Mouse (Mus musculus): ENCODE results near the gene Samd15.

The Samd15 gene

DNA sequence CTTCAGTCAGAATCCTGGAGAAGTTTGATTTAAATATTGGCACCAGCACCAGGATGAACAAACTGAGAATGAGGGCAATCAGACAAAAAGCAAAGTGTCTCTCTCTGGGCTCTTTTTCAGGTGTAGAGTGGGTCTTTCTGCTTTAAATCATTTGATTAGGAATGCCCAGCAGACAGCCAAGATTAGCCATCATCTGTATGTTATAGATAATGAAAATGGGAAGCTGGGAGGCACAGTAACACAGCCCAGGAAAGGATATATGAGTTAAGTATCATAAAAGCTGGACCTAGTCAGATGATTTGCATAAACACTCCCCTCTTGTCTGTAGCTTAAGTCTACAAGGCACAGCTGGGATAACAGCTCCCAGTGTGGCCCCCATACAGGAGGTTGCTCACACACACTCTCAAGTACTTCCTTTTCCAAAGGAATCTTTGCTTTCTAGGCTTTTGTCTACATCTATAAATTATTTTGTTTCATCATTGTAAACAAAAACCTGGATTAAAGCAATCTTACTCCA is 30.9 kb downstream of the Samd15 start:
- DNase-seq (ENCODE audit: low spot score) = no peak

- no peak for DNase-seq (ENCODE audit: low spot score)
Measured at GRCm38 (mm10) chr12:87236882-87237483, 37.5 kb downstream of the Samd15 start.

- DNase-seq (ENCODE audit: low spot score) = no peak
Measured at GRCm38 (mm10) chr12:87238632-87239031, 39.1 kb downstream of the Samd15 start, which contains the start of gene Noxred1. Gene Noxred1, minus strand, starts transcription at chr12:87238732.

DNA sequence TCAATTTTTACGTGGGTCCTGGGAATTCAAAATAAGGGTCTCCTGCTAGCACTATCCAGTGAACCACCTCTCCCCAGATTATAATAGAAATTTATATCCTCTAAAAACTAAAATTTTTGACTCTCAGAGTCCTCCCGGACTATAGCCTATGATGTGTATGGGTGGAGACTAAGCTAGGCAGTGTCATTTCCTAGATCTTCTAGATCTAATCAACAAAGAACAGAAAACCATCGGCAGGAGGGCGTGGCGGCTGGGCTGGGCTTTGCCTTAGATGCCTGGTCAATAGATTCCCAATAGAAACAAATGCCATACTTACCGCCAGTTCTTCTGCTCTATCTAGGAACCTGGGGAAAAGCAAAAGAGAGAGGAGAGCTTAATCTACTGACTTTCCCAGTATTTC is 50.6 kb downstream of the Samd15 start:
- DNase-seq (ENCODE audit: low spot score) = no peak

- no peak for DNase-seq (ENCODE audit: low spot score)
Measured at GRCm38 (mm10) chr12:87253878-87254277, 54.4 kb downstream of the Samd15 start.

- DNase-seq (ENCODE audit: low spot score) = no peak
Measured at GRCm38 (mm10) chr12:87256629-87257028, 57.1 kb downstream of the Samd15 start.

DNA sequence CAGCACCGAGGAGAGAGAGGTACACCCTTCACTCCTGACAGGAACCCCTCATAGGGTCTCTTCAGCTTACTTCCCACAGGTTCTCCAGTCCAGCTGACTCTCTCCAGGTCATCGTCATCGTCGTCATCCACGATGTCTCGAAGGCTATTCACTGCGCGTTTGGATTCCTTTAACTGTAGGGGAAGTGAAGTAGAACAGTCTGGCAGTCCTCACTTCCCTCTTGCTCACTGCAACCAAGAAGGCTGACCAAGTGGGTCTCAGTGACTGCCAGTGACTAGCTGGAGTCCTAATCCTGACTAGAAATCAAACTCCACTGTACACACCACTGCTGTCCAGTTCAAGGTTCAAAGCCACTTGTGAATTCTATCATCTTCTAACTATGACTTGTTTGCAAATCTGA is 61.0 kb downstream of the Samd15 start:
- DNase-seq (ENCODE audit: low spot score) = no peak

Measured in layer of hippocampus, adult 11-12 months (tissue).